Mouse (Mus musculus) C2C12 (cell line): ENCODE measurements around the gene Diaph3.

Experiments
- CTCF ChIP-seq: IDR thresholded peaks from one replicate; pipeline ENCODE4 v1.5.1; 2011; ENCODE audit not compliant: control insufficient read depth, insufficient read depth, insufficient read length
- USF1 ChIP-seq: IDR thresholded peaks from one replicate; pipeline ENCODE4 v1.6.1; 2011; ENCODE audit warnings: low read depth, mild to moderate bottlenecking, control low read depth, moderate library complexity

DNA sequence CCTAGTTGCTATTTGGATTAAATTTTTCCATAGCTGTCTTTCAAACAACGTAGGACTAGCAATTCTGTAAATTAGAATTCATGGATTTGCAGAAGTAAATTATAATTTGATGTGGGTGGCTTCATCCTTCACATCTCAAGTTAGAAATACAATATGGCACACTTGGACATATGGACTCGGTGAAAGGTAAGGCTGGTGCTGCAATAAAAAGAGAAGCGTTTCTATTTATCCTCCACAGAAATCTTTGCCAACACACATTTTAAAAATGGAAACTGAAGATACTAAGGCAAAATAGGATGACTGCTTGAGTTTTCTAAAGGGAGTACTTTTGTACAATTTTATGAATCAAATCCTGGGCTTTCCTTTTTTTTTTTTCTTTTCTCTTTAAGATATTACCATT, 480.5 kb downstream of the Diaph3 start:
- TF ChIP-seq CTCF = no peak
- TF ChIP-seq USF1 = no peak
